Mouse (Mus musculus) olfactory bulb, adult 2 months (tissue): ENCODE results near the gene Strbp.

Experiments
- CTCF ChIP-seq: fragments of 200-500 bp; IDR thresholded peaks from 2 replicates; pipeline ENCODE4 v1.5.1; 2012; ENCODE audit warnings: low read depth, mild to moderate bottlenecking, low read length, moderate library complexity; ENCODE audit not compliant: insufficient read depth
- POLR2A ChIP-seq: fragments of 200-500 bp; IDR thresholded peaks from 2 replicates; pipeline ENCODE4 v1.6.1; 2012; ENCODE audit warnings: mild to moderate bottlenecking, low read depth, low read length, moderate library complexity; ENCODE audit not compliant: insufficient read depth

DNA sequence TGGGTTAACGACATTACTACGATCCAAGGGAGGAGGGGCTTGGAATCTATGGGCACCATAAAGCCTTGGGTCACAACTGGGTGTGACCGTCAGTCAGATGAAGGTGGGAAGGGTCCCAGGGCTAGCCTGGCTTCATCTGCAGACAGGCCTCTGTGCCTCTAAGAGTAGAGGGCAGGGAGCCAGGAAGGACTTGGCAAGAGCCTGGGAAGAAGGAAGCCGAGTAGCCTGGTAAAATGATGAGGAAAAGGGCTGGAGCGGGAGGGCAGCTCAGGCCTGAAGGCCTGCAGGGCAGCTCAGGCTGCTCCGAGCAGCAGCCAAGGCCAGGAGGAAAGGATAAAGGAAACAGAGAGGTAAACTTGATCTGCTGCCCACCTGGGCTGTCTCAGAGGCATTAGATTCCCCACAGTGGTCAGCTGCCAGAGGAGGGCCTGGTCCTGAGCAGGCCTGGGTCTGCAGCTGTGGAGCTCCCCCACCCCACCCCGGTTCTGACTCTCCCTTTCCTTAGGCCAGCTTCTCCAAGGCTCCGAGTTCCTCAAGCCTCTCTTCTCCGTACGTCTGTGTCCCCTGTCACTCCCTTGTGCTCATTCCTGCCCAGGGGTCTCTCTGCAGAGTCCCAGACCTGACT lies 44.9 kb upstream of the Strbp start:
- no peak for TF ChIP-seq CTCF
- TF ChIP-seq POLR2A = no peak
